Mouse (Mus musculus): Measurements from ENCODE around the gene Glce.

DNA sequence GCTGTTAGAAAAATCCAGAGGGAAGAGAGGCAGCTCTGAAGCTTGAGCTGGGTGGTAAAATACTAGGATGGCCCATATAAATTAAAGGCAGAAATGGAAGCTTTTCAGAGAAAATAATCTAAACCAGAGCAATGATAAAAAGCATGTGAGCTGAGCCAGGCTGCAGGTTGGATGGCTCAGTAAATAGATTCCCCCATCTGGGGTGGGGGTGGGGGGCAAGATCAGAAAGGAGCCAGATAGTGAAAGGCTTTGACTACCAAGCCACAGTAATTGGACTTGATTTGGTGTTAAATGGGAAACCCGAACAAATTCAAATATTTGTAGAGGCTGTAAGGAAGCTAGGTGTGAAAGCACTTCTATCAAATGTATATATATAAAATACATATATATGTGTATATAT, 1.8 kb upstream of the Glce start:
- TF ChIP-seq E2F4 (IDR thresholded peaks at IDR 0.05; ENCODE audit: insufficient read depth) (no peak), MYOD1 (IDR thresholded peaks at IDR 0.05; ENCODE audit: control insufficient read depth in 1 of 3, insufficient read length in 2 of 3, low read depth in 2 of 3) (no peak), POLR2AphosphoS2 (IDR thresholded peaks at IDR 0.05; ENCODE audit: insufficient read length, low read depth) (no peak), USF1 (IDR thresholded peaks at IDR 0.05; ENCODE audit: low read depth) (no peak)

Data from myocyte (in vitro differentiated cells).